Mouse (Mus musculus) natural killer cell, adult 2 months (primary cell): ENCODE measurements at regions not wholly inside any gene's neighbourhood (a gene's known extent, or its start where the extent isn't known, plus 50 kb on each side); places are given as distances from the start of the nearest gene placed in this dataset.

ENCODE experiments used
- DNase-seq, 2 experiments: peaks; one replicate each; pipeline ENCODE4 v3.0.0; 2022; ENCODE audit warnings: low spot score in 2 of 2

DNA sequence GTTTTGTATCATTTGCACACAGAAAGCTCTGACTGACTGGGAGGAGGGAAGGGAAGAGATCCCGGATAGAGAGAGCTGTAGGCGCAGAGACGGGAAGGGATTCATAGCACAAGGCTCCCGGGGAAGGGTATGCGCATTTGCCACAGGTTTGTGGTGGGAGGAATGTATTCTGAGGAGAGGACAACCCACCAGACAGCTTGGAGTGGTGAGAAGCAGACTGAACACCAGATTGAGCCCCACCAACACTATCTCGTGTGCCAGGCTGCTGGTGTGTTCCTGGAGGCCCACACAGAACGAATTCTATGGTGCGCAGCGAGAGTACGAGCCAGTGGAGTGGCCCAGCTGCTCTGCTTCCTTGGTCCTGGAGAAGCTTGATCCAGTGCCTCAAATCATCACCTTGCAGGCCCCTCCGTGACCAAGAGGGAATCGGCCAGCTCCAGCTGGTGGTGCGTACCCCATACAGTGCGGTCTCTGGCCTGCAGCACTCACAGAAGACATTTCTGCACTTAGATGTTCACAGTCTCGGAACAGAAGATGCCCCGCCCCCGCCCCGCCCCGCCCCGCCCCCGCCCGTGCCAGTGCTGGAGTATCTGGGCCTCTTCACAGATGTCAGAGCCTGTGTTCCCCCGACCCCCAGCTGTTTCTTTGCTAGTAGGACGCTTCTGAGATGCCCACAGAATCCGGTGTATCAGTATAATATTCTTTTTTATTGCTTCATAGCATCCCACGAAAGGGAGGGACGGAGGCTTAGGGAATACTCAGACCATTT lies 92.8 kb upstream of the Tmem189 start:
- no peak for DNase-seq

DNA sequence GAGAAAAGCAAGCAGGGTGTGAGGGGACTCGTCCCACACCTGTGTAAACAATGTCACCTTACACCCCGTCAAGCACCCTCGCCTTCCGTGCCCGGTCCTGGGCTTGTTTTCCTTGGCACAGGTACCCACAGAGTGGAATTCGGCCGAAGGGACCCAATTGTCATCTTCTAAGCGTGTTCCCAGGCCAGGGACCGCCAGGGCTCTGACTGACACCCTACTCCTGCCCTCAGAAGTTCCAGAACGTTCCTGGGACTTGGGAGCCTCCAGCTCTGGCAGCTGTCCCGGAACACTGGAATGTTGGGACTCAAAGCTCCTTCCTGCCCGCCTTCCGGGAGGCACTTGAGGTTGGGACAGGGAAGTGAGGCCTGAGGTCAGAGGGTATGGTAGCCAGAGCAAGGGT lies 91.9 kb upstream of the Tmem189 start:
- no peak for DNase-seq

DNA sequence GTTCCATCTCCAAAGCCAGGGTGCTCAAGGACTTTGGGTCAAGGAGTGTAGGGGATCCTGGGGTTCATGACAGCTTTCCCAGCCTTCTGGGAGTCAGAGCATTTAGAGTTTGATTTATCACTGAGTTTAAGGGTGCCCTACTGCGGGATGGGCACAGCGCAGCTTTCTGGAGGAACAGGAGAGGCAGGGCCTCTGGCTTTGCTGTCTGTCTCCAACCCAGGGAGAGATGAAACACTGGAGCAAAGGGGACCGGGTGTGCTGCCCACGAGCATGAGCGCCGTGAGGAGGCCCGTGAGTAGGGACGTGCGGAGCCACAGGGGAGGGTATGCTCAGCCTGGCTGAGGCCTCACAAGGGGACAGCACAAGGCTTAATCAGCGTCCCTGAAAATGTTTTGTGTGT lies 89.1 kb upstream of the Tmem189 start:
- DNase-seq: no peak

DNA sequence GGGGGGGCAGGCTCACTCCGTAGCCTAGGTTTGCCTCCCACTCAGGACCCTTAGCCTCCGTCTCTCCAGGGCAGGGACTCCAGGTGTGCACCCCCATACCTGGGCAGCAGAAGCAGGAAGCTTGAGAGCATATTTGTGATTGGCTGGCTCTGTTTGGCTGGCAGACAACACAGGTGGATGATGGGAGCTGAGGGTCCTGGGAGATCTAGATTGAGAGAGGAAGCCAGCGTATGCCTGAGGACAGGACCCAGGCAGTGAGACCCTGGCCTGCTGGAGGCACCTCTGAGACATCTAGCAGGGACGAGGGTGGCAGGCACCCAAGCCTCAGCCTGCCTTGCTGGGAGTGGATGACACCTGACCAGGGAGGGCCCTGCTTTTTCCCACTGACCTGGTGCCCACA lies 88.6 kb upstream of the Tmem189 start:
- DNase-seq: no peak

DNA sequence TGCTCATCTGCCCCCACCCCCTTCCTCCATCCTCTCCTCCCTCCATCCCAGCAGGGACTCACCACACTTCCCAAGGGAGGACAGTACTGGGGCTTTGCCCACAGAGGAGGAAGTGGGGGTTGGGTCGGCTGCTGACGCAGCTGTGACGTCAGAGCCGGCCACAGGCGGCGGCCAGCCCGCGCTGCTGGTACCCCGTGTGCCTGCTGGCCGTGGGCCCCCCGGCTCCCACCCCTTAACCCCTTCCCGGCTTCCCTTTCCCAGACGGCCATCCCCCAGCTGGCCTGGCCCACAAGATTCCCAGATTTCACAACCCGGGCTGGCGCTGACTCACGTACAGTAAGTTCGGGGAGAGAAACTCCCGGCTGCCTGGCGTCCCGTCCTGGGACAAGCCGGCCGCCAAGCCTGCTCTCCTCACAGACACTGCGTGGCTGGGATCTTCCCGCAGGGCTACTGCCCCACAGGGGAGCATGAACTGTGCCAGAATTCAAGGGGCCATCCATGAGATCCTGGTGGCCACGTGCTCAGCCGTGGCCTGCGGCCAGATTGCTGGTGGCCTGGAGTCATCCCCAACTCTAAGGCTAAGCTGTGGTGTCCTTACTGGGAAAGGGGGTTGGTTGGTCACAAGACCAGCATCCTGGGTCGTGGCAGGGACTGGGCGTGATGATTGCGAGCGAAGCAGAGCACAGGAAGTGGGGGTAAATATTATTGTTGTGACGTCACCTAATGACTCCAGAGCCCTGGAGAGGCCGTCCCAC lies 87.9 kb upstream of the Tmem189 start:
- DNase-seq: peak; percentile 89 to 90

DNA sequence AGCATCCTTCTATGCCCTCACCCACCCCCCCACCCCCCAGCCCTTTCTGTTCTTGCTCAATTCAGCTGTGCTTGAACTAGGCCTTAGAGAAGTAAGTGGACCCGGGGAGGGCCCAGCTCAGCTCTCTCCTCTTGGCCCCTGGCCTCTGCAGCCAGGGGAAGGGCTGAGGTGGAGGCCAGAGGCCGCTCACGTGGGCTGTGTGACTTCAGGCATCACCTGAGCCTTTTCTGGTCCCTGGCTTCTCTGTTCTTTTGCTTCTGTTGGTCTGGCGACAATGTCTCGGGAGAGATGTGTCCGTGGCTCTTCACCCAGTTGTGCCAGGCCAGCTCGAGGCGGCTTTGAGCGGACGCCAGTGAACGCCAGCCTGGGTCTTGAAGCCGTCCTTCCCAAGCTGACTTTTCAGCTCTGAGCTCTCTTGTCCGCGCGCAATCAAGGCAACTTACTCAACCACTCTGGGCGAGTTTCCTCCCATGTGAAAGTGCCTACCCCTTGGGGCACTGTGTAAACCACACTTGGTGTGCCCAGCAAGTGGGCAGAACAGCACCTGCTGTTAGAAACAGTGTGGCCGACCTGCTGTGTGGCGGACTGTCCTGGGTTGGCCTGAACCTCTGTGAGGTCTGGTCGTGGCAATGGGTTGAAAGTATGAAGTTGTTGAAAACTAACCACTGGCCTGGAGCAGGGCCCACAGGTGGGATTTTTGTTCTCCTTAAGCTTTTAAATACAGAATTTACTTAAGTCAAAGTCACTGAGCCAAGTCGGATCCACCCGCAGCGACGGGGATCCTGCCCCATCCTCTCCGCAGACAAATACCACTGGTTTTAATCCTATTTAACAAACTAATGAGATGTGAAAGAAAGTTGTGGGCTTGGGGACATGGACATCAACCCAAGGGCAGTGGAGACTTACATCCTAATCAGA lies 86.9 kb upstream of the Tmem189 start:
- DNase-seq: peak; percentile 38 to 42

DNA sequence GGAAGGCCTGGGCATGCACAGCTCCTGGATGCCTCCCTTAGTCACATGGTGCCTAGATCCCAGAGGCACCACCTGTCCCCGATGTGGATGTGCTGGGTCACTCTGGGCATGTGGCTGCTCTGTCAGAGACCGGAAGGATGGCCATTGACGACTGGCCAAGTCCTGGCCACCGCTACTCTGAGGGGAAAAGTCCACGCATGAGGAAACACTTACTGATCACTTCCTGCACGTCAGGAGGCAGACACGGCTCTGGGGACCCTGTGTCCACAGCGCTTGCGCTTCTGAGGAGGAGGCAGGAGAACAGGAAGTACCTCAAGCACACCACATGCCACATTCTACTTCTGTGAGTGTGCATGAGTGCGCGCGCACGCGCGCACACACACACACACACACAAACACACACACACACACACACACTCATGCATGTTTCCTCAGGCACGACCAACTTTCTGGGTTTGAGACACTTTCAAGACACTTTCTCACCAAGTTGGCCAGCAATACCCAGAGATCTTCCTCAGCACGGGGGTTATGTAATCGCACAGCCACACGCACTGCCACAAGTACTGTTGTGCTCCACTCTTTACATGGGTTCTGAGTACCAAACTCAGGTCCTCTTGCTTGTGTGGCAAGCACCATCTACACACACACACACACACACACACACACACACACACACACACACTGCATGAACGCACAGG lies 85.7 kb upstream of the Tmem189 start:
- peak; percentile 91 for DNase-seq

DNA sequence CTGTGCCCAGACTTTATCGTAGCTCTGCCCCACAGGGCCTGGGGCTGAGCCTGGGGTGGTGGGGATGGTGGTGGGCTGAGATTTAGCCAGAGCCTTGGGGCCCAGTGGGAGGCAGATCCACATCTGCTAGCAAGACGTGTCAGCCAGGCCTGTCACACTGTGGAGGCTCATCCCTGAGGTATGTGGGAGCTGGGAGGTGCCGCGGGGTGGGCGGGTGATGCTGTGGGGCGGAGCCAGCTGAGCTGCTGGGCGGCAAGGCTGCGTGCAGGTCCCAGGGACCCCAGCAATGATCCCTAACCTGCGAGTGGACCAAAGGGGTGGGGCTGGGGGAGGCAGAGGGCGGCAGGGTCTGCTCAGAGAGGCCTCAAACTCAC lies 85.2 kb upstream of the Tmem189 start:
- no peak for DNase-seq

DNA sequence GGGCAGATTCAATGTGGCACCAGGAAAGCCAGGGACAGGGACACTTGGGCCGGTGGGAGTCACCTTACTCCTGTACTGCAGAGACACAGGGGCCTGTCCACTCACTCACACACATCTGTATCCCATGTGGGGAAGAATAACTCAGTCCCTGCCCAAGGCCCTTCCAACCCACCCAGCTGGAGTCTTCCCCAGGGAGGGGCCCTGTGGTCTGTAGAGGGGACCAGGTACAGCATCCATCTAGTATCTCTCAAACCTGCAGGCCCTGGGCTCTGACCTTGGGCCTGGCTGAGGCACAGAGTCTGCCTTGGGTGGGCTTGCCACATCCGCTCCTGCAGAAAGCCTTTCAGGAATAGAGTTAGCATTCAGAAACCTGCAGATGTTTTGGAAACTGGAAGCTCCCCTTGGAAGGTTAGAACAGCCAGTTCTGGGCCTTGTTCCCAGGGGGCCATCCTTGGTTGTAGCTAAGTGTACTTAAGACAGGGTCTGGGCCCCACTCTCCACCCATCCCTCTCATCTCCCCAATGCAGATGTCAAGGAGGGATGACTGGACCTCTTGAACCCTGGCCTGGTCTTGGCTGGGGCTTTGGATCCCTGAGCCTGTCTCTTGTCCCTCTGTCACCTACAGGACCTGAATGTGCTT lies 84.7 kb upstream of the Tmem189 start:
- no peak for DNase-seq

DNA sequence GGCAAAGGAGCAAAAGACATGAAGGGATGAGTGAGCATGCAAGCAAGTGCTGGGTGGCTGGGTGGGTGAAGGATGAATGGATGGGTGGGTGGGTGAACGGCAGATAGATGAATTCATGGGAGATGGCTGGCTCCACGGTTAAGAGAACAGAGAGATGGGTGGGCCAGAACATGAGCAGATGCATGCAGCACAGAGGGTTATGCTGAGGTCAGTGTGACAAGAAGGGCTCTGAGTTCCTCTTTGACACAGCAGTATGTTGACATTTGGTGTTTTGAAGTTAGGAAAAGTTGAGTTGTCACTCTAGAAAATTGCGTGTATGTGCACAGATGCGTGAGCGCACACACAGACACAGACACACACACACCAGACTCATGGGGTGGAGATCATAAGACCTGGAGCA lies 83.2 kb upstream of the Tmem189 start:
- no peak for DNase-seq

DNA sequence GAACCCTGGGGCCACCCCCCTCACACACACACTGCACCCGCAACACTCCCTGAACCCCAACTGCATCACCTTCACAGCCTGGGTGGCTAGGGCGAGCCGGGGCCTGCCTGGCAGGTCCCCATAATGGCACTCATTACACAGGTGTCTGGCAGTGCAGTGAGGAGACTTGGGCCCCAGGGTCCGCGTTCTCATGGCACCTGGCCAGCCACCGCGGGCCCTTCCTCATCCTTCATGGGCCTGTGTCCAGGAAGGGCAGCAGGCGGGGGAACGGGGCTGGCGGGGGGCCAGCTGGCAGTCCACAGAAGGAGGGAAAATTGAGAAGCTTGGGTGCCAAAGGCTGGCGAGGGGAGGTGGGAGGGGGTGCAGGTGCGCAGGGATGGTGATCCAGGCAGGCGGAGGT lies 78.3 kb upstream of the Tmem189 start:
- DNase-seq: no peak

DNA sequence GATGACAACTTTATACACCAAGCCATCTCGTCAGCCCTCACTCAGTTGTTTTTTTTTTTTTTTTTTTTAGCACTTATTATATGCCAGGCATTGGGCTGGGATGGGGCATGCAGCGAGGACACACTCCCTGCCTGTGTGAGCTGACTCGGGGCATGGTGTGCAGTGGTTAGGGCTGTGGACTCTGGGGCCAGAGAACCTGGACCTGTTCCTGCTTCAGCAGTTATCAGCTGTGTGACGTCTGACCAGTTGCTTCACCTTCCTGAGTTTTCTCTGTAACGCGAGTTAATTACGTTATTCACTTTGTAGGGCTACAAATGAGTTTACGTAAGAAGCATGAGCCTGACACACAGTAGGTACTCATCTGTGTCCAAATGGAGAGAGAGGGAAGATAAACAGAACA lies 77.7 kb upstream of the Tmem189 start:
- DNase-seq: no peak

DNA sequence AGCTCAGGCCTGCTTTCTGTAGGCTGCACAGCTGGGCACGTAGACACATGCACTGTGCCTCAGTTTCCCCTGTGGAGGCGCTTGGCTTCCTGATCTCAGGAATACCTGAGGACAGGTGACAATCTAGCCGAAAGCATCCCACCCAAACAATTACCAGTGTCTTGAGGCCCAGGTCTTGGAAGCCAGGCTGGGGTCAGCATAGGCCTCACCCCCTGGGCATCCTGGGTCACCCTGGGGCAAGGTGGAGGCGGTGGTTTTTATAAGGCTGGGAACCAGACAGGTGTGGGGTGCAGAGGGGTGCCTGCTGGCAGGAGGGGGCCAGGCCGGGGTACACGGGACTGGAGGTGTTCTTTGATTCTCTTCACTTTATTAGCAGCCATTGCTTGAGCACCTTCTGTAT lies 76.2 kb upstream of the Tmem189 start:
- DNase-seq: no peak

DNA sequence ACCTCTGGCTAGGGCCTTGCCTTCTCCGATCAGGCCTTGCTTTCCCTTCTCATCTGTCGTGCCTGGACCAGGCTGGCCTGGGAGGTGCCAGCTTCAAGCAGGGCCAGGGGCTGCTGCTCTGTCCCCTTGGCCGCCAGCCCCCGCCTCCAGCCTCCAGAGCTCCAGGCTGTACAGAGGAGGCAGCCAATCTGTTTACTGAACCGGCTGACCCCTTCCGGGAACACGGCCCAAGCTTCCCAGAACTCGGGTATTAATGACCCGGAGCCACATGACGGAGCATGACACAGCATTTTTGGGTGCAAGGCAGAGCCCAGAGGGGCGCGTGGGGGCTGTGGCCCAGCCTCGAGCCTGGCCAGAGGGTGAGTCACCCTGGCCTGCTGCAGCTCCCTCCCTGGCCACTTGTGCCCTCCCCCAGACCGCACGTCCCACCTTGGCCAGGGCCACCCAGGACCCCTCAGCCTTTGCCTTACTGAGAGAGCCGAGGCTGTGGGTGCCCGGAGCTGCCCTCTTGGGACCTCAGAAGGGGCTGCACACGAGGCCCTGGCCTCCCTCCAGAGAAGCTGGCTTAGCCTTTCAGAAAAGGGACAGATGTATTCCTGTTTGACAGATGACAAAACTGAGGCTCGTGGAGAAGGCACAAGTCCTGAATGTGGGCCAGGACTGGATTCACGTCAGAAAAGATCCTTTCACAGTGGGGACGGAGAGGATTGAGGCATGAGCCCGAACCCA lies 75.6 kb upstream of the Tmem189 start:
- no peak for DNase-seq

DNA sequence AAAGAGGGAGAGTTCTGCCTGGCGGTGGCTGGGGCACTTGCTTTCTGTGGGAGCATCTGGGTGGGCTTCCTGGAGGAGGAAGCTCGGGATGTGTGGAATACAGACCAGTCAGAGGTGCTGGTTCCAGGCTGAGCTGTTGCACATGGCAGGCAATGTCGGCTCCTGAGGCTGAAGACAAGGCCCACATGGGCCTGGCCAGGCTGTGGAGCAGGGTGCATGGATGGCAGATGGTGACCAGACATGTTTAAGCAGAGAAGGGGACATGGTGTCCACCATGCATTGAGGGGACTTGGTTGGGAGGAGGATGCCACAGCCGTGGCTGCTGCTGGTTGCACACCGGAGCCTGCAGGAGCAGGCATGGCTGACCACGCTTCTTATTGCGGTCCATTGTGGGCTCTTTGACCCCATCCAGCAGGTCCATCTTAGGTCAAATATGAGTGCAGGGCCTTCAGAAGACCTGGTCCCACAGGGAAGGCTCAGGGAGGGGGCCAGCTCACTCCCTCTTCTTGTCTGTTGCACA lies 74.3 kb upstream of the Tmem189 start:
- DNase-seq: no peak

DNA sequence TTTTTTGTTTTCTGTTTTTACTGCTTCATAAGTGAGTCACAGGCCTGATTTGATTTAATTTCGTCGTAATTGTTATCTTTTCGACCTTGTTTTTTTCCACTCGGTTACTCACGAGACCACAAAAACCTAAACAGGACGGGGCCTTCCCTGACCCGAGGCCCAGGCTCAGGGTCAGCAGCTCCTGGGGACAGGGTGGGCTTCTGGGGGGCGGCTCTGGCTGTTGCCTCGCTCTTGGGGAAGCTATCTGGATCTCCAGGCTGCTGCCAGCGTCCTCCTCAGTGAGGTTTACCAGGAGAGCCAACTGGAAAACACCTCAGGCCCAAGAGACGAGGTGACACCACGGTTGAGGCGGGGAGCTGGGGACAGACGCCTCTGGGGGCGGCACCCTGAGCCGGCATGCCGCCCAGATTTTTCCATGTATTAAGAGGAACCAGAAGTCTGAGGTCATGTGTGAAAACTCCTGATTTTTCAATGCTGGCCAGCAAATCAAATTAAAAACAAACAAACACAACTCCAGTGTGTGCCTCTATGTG lies 71.8 kb upstream of the Tmem189 start:
- no peak for DNase-seq

DNA sequence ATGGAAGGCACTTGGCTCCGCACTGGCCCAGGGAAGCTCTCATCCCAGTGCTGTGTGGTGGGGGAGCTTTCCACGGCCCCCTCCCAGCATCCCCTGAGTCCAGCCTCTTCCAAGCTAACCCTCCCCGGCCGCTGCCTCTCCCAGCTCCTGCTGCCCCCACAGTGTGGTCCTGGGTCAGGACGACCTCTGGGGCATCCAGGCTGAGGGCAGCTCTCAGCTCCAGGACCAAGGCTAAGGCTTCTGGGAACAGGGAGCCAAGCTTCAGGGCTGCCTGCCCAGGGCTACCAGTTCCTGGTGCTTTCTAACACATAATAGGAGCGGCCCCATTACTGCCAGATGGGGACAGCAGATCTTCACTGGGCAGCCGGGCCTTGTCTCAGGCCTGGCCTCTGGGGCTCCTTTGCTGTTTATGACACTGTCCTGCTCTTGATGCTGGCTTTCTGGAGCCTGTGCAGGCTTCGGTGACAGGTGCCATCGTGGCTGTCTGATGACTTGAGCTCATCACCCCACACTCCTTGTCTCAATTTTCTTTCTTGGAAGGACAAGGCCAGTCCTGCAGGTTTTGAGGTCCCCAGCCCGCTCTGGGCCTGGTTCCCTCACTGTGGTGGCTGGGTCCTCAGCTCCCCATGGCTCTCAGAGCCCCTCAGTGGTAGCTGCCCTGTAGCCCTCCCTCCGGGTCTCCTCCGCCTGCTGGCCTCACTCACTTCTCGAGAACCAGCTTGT lies 71.2 kb upstream of the Tmem189 start:
- DNase-seq: no peak

DNA sequence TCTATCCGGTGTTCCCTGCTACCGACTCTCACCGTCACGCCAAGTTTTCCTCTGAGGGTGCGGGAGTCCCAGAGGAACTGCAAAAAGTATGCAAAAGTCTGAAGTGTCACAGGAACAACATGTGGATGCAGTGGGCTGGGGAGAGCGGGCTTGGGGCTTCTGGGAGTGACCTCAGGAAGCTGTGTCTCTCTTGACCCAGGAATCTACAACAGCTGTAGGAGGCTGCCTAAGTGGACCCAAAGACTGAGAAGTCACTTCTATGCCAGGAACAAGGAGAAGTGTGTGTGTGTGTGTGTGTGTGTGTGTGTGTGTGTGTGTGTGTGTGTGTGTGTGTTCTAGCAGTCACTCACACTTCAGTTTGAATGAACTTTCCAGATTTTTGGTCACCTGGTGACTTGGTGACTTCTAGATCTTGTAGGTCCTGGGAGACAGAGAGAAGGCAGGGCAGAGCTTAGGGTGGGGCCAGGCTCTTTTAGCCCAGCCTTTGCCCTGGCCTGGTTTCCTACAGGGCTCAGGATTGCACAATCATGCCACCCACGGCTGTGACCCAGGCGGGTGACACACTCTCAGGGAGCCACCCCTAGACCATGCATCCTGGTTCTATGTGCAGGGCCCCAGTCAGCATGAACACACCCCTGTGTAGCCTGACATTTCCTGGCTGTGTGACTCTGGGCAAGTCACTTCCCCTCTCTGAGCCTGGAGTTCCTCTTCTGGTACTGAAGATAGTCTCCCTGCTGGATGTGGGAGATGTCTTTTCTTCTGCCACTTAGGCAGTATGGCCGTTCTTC lies 70.2 kb upstream of the Tmem189 start:
- peak in 1 of 2 experiments; percentile 30 for DNase-seq
